Mouse (Mus musculus) mature B cell (primary cell): ENCODE data around the gene Chst11.

Experiments
- in situ Hi-C: fragments of 300-500 bp; cut with MboI; formaldehyde crosslinking; loops from 2 replicates; pipeline ENCODE4 v1.14.3; 2019

The Chst11 gene

GRCm38 (mm10) chr10:82984950-82985699, at the start of gene Chst11:
Gene Chst11 (plus strand): TSS chr10:82985498.
- in situ Hi-C loops, result no loop called here

GRCm38 (mm10) chr10:82935774-82936173, 49.5 kb upstream of the Chst11 start:
- in situ Hi-C loops, result no loop called here

- in situ Hi-C loops, result no loop called here
Measured at GRCm38 (mm10) chr10:82953415-82953814, 31.9 kb upstream of the Chst11 start.

- in situ Hi-C loops, result no loop called here
Measured at GRCm38 (mm10) chr10:82955117-82955516, 30.2 kb upstream of the Chst11 start.

GRCm38 (mm10) chr10:82958218-82958761, 27.0 kb upstream of the Chst11 start:
- in situ Hi-C loops, result no loop called here

- in situ Hi-C loops, result no loop called here
Measured at GRCm38 (mm10) chr10:82959316-82959715, 26.0 kb upstream of the Chst11 start.

- in situ Hi-C loops, result no loop called here
Measured at GRCm38 (mm10) chr10:82961302-82961701, 24.0 kb upstream of the Chst11 start.

GRCm38 (mm10) chr10:82962018-82962417, 23.3 kb upstream of the Chst11 start:
- in situ Hi-C loops, result no loop called here

GRCm38 (mm10) chr10:82962472-82963020, 22.8 kb upstream of the Chst11 start:
- in situ Hi-C loops, result no loop called here

- in situ Hi-C loops, result no loop called here
Measured at GRCm38 (mm10) chr10:82964491-82964890, 20.8 kb upstream of the Chst11 start.

GRCm38 (mm10) chr10:82966672-82967071, 18.6 kb upstream of the Chst11 start:
- in situ Hi-C loops, result no loop called here

- in situ Hi-C loops, result no loop called here
Measured at GRCm38 (mm10) chr10:82969612-82970011, 15.7 kb upstream of the Chst11 start.

GRCm38 (mm10) chr10:82971549-82971948, 13.7 kb upstream of the Chst11 start:
- in situ Hi-C loops, result no loop called here

GRCm38 (mm10) chr10:82974201-82974600, 11.1 kb upstream of the Chst11 start:
- in situ Hi-C loops, result no loop called here

- in situ Hi-C loops, result no loop called here
Measured at GRCm38 (mm10) chr10:82974627-82975177, 10.6 kb upstream of the Chst11 start.

GRCm38 (mm10) chr10:82975806-82976205, 9.5 kb upstream of the Chst11 start:
- in situ Hi-C loops, result no loop called here

- in situ Hi-C loops, result no loop called here
Measured at GRCm38 (mm10) chr10:82982286-82982685, 3.0 kb upstream of the Chst11 start.

GRCm38 (mm10) chr10:82985700-82986131, 418 bp downstream of the Chst11 start:
- in situ Hi-C loops, result no loop called here

- in situ Hi-C loops, result no loop called here
Measured at GRCm38 (mm10) chr10:82986251-82986992, 1.1 kb downstream of the Chst11 start.

- in situ Hi-C loops, result no loop called here
Measured at GRCm38 (mm10) chr10:82986993-82987349, 1.7 kb downstream of the Chst11 start.

- in situ Hi-C loops, result no loop called here
Measured at GRCm38 (mm10) chr10:82987394-82987793, 2.1 kb downstream of the Chst11 start.

GRCm38 (mm10) chr10:82989418-82990025, 4.2 kb downstream of the Chst11 start:
- in situ Hi-C loops, result no loop called here
